Mouse (Mus musculus) E14TG2a.4 (cell line): ENCODE data around the gene Rhoh.
A peak's percentile ranks its signal among the peaks of the same experiment; 100 is the strongest.

Experiments used
- H3K27me3 ChIP-seq: 2 replicates; pipeline ENCODE4 v1.6.1; 2014; ENCODE audit warnings: low read length, control low read depth; ENCODE audit not compliant: insufficient read depth
- H3K36me3 ChIP-seq: 2 replicates; pipeline ENCODE4 v1.6.1; 2014; ENCODE audit warnings: low read length, control low read depth; ENCODE audit not compliant: insufficient read depth
- H3K4me1 ChIP-seq: replicated peaks from 2 replicates; pipeline ENCODE4 v1.6.1; 2014; ENCODE audit warnings: low read depth, low read length, control low read depth
- H3K4me3 ChIP-seq: replicated peaks from 2 replicates; pipeline ENCODE4 v1.5.1; 2014; ENCODE audit warnings: mild to moderate bottlenecking, low read length
- H3K9me3 ChIP-seq: 2 replicates; pipeline ENCODE4 v1.6.1; 2014; ENCODE audit warnings: low read length, control low read depth
- CTCF ChIP-seq: conservative IDR thresholded peaks from 2 replicates; pipeline ENCODE4 v1.5.1; 2014; ENCODE audit warnings: low read length
- NANOG ChIP-seq: IDR thresholded peaks from 2 replicates; pipeline ENCODE4 v1.6.1; 2014; ENCODE audit warnings: borderline replicate concordance, low read length, mixed read lengths
- POU5F1 ChIP-seq: IDR thresholded peaks from 2 replicates; pipeline ENCODE4 v1.6.1; 2014; ENCODE audit warnings: low read length, borderline replicate concordance

Gene Rhoh

GRCm38 (mm10) chr5:65904476-65904875 lies 43.5 kb downstream of the Rhoh start:
- H3K4me3 ChIP-seq = no peak overlapping the region
- H3K9me3 ChIP-seq = no peaks in the 10 kb centered on the region
- no peaks in the 10 kb centered on the region for H3K36me3 ChIP-seq
- 0 out of 2 replicates have a peak, but pooled peaks cover 3% of the 10 kb centered on the region for H3K27me3 ChIP-seq
- TF ChIP-seq CTCF (no peak), NANOG (no peak), POU5F1 (no peak)
- peaks cover 7% of the 10 kb centered on the region for H3K4me1 ChIP-seq

- peaks cover 4% of the 10 kb centered on the region; the same call in 1 of the 2 replicates for H3K27me3 ChIP-seq
- TF ChIP-seq POU5F1 (no peak), CTCF (no peak), NANOG (no peak)
- H3K36me3 ChIP-seq = no peaks in the 10 kb centered on the region
- H3K4me1 ChIP-seq = peaks cover 41% of the 10 kb centered on the region
- H3K9me3 ChIP-seq = no peaks in the 10 kb centered on the region
- H3K4me3 ChIP-seq = no peak overlapping the region
These were observed 47.7 kb downstream of the Rhoh start for GRCm38 (mm10) chr5:65908751-65909150.

GRCm38 (mm10) chr5:65909321-65909720 lies 48.3 kb downstream of the Rhoh start:
- Histone ChIP-seq H3K9me3 (no peaks in the 10 kb centered on the region), H3K27me3 (peaks cover 7% of the 10 kb centered on the region; the same call in 1 of the 2 replicates), H3K4me3 (no peak overlapping the region), H3K4me1 (peaks cover 41% of the 10 kb centered on the region), H3K36me3 (no peaks in the 10 kb centered on the region)
- TF ChIP-seq POU5F1 (no peak), CTCF (no peak), NANOG (no peak)

- no peak for TF ChIP-seq POU5F1
- no peak for TF ChIP-seq CTCF
- TF ChIP-seq NANOG = no peak
- H3K4me3 ChIP-seq = peak overlapping the region; percentile 10; the same call in 1 of the 2 replicates
- H3K9me3 ChIP-seq = no peaks in the 10 kb centered on the region
- H3K27me3 ChIP-seq = peaks cover 9% of the 10 kb centered on the region; the same call in 1 of the 2 replicates
- H3K36me3 ChIP-seq = no peaks in the 10 kb centered on the region
- peaks cover 41% of the 10 kb centered on the region for H3K4me1 ChIP-seq
These were observed 49.4 kb downstream of the Rhoh start for GRCm38 (mm10) chr5:65910398-65910797.

GRCm38 (mm10) chr5:65911676-65912075 lies 50.7 kb downstream of the Rhoh start:
- Histone ChIP-seq H3K4me1 (peaks cover 41% of the 10 kb centered on the region), H3K9me3 (0 out of 2 replicates have a peak, but pooled peaks cover 3% of the 10 kb centered on the region), H3K4me3 (peak overlapping the region; percentile 66), H3K36me3 (no peaks in the 10 kb centered on the region), H3K27me3 (peaks cover 9% of the 10 kb centered on the region; the same call in 1 of the 2 replicates)
- TF ChIP-seq NANOG (no peak), POU5F1 (no peak), CTCF (no peak)

GRCm38 (mm10) chr5:65912201-65912600 lies 51.2 kb downstream of the Rhoh start:
- Histone ChIP-seq H3K4me3 (peak overlapping the region; percentile 66), H3K36me3 (no peaks in the 10 kb centered on the region), H3K9me3 (0 out of 2 replicates have a peak, but pooled peaks cover 4% of the 10 kb centered on the region), H3K27me3 (peaks cover 9% of the 10 kb centered on the region; the same call in 1 of the 2 replicates), H3K4me1 (peaks cover 41% of the 10 kb centered on the region)
- no peak for TF ChIP-seq NANOG
- no peak for TF ChIP-seq CTCF
- no peak for TF ChIP-seq POU5F1

GRCm38 (mm10) chr5:65913126-65913525 lies 52.1 kb downstream of the Rhoh start:
- Histone ChIP-seq H3K4me1 (peaks cover 42% of the 10 kb centered on the region), H3K4me3 (no peak overlapping the region), H3K9me3 (0 out of 2 replicates have a peak, but pooled peaks cover 4% of the 10 kb centered on the region), H3K27me3 (peaks cover 9% of the 10 kb centered on the region; the same call in 1 of the 2 replicates), H3K36me3 (no peaks in the 10 kb centered on the region)
- TF ChIP-seq POU5F1 (no peak), NANOG (no peak), CTCF (no peak)

GRCm38 (mm10) chr5:65914342-65914741 lies 53.3 kb downstream of the Rhoh start:
- Histone ChIP-seq H3K4me3 (no peak overlapping the region), H3K36me3 (no peaks in the 10 kb centered on the region)

GRCm38 (mm10) chr5:65916930-65917329 lies 55.9 kb downstream of the Rhoh start:
- Histone ChIP-seq H3K27me3 (peaks cover 9% of the 10 kb centered on the region; the same call in 1 of the 2 replicates), H3K4me1 (peaks cover 34% of the 10 kb centered on the region), H3K4me3 (no peak overlapping the region), H3K9me3 (0 out of 2 replicates have a peak, but pooled peaks cover 4% of the 10 kb centered on the region), H3K36me3 (no peaks in the 10 kb centered on the region)
- TF ChIP-seq POU5F1 = no peak
- no peak for TF ChIP-seq CTCF
- no peak for TF ChIP-seq NANOG

More at GRCm38 (mm10) chr5:65914342-65914741, 53.3 kb downstream of the Rhoh start:
- H3K27me3 ChIP-seq = peaks cover 9% of the 10 kb centered on the region; the same call in 1 of the 2 replicates
- TF ChIP-seq POU5F1 (no peak), NANOG (no peak), CTCF (no peak)
- 0 out of 2 replicates have a peak, but pooled peaks cover 4% of the 10 kb centered on the region for H3K9me3 ChIP-seq
- H3K4me1 ChIP-seq = peaks cover 54% of the 10 kb centered on the region
